Mouse (Mus musculus): ENCODE results near the gene Fcgr3.

- no peak for TF ChIP-seq CTCF (IDR thresholded peaks at IDR 0.05; ENCODE audit: low read depth, low read length)
- TF ChIP-seq EP300 (IDR thresholded peaks at IDR 0.05; ENCODE audit: insufficient read depth, low read depth, low read length), result no peak
Observed at GRCm38 (mm10) chr1:171109620-171110019, 44.9 kb upstream of the Fcgr3 start.
